ENCODE assay signal across 9 mouse cellular contexts in genomic region chr10:39451065-39451464, GRCm38 (mm10).
DNase-seq lines count a peak whose midpoint lies in the region; ATAC-seq and TF ChIP-seq lines count a peak whose summit lies in the region.
"Had no signal": no experiment of that assay in that cellular context is flagged by ENCODE, and none has a peak within 500 bp of the region (broad histone marks: within the 10 kb centered on the region; RNA-seq: fewer than 3 reads in every experiment).

No protein-coding gene starts in this region.

- no peaks in the 10 kb centered on the region for H3K9me3 ChIP-seq in embryonic facial prominence, embryonic 10.5 days
- no peaks in the 10 kb centered on the region for H3K9me3 ChIP-seq in lung, embryonic 14.5 days (ENCODE audit: low read depth, low read length)

- H3K4me2 ChIP-seq in lung, embryonic 14.5 days: no peak overlapping the region

- H3K27ac ChIP-seq in embryonic facial prominence, embryonic 10.5 days (replicated peaks): peak overlapping the region; percentile 63
- peak overlapping the region; percentile 49; the same call in 1 of the 2 replicates for H3K27ac ChIP-seq in kidney, adult 2 months (ENCODE audit: insufficient read depth, low read depth, low read length)
- peak overlapping the region; percentile 73 for H3K27ac ChIP-seq in lung, embryonic 14.5 days (ENCODE audit: low read depth)

- no peak for TF ChIP-seq CTCF in kidney, adult 2 months (conservative IDR thresholded peaks at IDR 0.05; ENCODE audit: insufficient read depth, insufficient read length, low read depth, low read length)
- TF ChIP-seq CTCF in lung, embryonic 14.5 days (IDR thresholded peaks at IDR 0.05; ENCODE audit: low read depth): no peak

- WGBS in embryonic facial prominence, embryonic 10.5 days: 56% methylated on average over 6 of the region's 6 CpGs
- 57% methylated on average over 6 of the region's 6 CpGs for WGBS in kidney, adult 2 months
- 49% methylated on average over 6 of the region's 6 CpGs for WGBS in lung, embryonic 14.5 days

- DNase-seq in embryonic facial prominence, embryonic 10.5 days (ENCODE audit: low spot score): peak; percentile 18
- DNase-seq in heart, adult 18-20 months: peak; percentile 61 to 80
- peak; percentile 67 for DNase-seq in kidney, adult 2 months
- peak; percentile 69 for DNase-seq in lung, embryonic 14.5 days
- DNase-seq in frontal cortex, postnatal 10 days (ENCODE audit: low spot score in 2 of 2): no peak
- DNase-seq in spleen, postnatal 14 days (ENCODE audit: low spot score in 2 of 2): no peak
- DNase-seq in cerebellum, postnatal 10 days: no peak
- DNase-seq: thymus, adult 18-20 months had no signal

- H3K4me3 ChIP-seq in embryonic facial prominence, embryonic 10.5 days: no peak overlapping the region
- no peak overlapping the region for H3K4me3 ChIP-seq in kidney, adult 2 months (ENCODE audit: insufficient read depth, low read depth, low read length)
- no peak overlapping the region for H3K4me3 ChIP-seq in lung, embryonic 14.5 days (ENCODE audit: low read depth, low read length)

- TF ChIP-seq POLR2A in kidney, adult 2 months (IDR thresholded peaks at IDR 0.05; ENCODE audit: low read depth, low read length): no peak

- no peak overlapping the region for H3K9ac ChIP-seq in lung, embryonic 14.5 days

- peak; percentile 69; the same call in 1 of the 2 replicates for ATAC-seq in lung, embryonic 14.5 days (ENCODE audit: insufficient read depth)
- ATAC-seq: Patski had no signal

- H3K27me3 ChIP-seq in embryonic facial prominence, embryonic 10.5 days (replicated peaks; ENCODE audit: low read depth, poor library complexity, severe bottlenecking): no peaks in the 10 kb centered on the region
- H3K27me3 ChIP-seq in kidney, adult 2 months (replicated peaks; ENCODE audit: control insufficient read depth, insufficient read depth, low read length): no peaks in the 10 kb centered on the region
- H3K27me3 ChIP-seq in lung, embryonic 14.5 days (ENCODE audit: insufficient read depth, low read length): no peaks in the 10 kb centered on the region
- H3K27me3 ChIP-seq: Patski had no signal

- peaks cover 51% of the 10 kb centered on the region for H3K4me1 ChIP-seq in embryonic facial prominence, embryonic 10.5 days
- H3K4me1 ChIP-seq in kidney, adult 2 months (ENCODE audit: control insufficient read depth, insufficient read depth, low read length): no peaks in the 10 kb centered on the region
- 0 out of 2 replicates have a peak, but pooled peaks cover 4% of the 10 kb centered on the region for H3K4me1 ChIP-seq in lung, embryonic 14.5 days (ENCODE audit: insufficient read depth)

- H3K36me3 ChIP-seq in embryonic facial prominence, embryonic 10.5 days (replicated peaks): no peaks in the 10 kb centered on the region
- H3K36me3 ChIP-seq in kidney, adult 2 months (ENCODE audit: control insufficient read depth, insufficient read depth, low read length): no peaks in the 10 kb centered on the region
- no peaks in the 10 kb centered on the region for H3K36me3 ChIP-seq in lung, embryonic 14.5 days (ENCODE audit: insufficient read depth)

Comparison
In these comparisons a context has a peak if more than half of its experiments do, and no peak if none do; other contexts are left out.
1. DNase-seq: peak in embryonic facial prominence, embryonic 10.5 days (single experiment), heart, adult 18-20 months (2 of 2), kidney, adult 2 months (single experiment) and lung, embryonic 14.5 days (single experiment); none in frontal cortex, postnatal 10 days (0 of 2), spleen, postnatal 14 days (0 of 2) and cerebellum, postnatal 10 days (0 of 2).
2. Peak in every context shown above with its lines, with median percentiles within 50 percentile points of each other: H3K27ac ChIP-seq.